Mouse (Mus musculus): Measurements from ENCODE around the gene Calml3. TPM values are rescaled to one million over a fixed set of nuclear protein-coding genes. Genes with fewer than 3 reads are reported as not detected.

Calml3 gene
- polyA plus RNA-seq, 1 experiment from 2014 or later: not detected

- no peak overlapping the region for H3K9ac ChIP-seq (replicated peaks)
- no peak overlapping the region for H3K27ac ChIP-seq (replicated peaks)
- no peaks in the 10 kb centered on the region for H3K27me3 ChIP-seq
- H3K4me2 ChIP-seq (replicated peaks): no peak overlapping the region
- 79% methylated on average over 8 of the region's 8 CpGs for WGBS
- H3K9me3 ChIP-seq: no peaks in the 10 kb centered on the region
- no peak overlapping the region for H3K4me3 ChIP-seq
- no peak for ATAC-seq (ENCODE audit: low FRiP score, low read depth)
- H3K4me1 ChIP-seq: no peaks in the 10 kb centered on the region
- no peaks in the 10 kb centered on the region for H3K36me3 ChIP-seq
Measured at GRCm38 (mm10) chr13:3779575-3780226, 24.4 kb downstream of the Calml3 start.

GRCm38 (mm10) chr13:3778591-3779364 lies 25.3 kb downstream of the Calml3 start:
- Histone ChIP-seq H3K9me3 (no peaks in the 10 kb centered on the region), H3K27me3 (no peaks in the 10 kb centered on the region), H3K4me3 (no peak overlapping the region), H3K9ac (replicated peaks) (no peak overlapping the region), H3K36me3 (no peaks in the 10 kb centered on the region), H3K27ac (replicated peaks) (no peak overlapping the region), H3K4me2 (replicated peaks) (no peak overlapping the region), H3K4me1 (no peaks in the 10 kb centered on the region)
- ATAC-seq (ENCODE audit: low FRiP score, low read depth): no peak
- WGBS: 79% methylated on average over 4 of the region's 4 CpGs

- H3K9me3 ChIP-seq: no peaks in the 10 kb centered on the region
- no peak overlapping the region for H3K4me2 ChIP-seq (replicated peaks)
- 88% methylated on average over 5 of the region's 5 CpGs for WGBS
- H3K27me3 ChIP-seq: no peaks in the 10 kb centered on the region
- no peak overlapping the region for H3K9ac ChIP-seq (replicated peaks)
- H3K36me3 ChIP-seq: no peaks in the 10 kb centered on the region
- no peaks in the 10 kb centered on the region for H3K4me1 ChIP-seq
- H3K4me3 ChIP-seq: no peak overlapping the region
- no peak overlapping the region for H3K27ac ChIP-seq (replicated peaks)
- no peak for ATAC-seq (ENCODE audit: low FRiP score, low read depth)
Measured at GRCm38 (mm10) chr13:3777216-3777912, 26.8 kb downstream of the Calml3 start.

GRCm38 (mm10) chr13:3776446-3776845 lies 27.7 kb downstream of the Calml3 start:
- H3K27me3 ChIP-seq: no peaks in the 10 kb centered on the region
- ATAC-seq (ENCODE audit: low FRiP score, low read depth): no peak

GRCm38 (mm10) chr13:3774991-3775390 lies 29.1 kb downstream of the Calml3 start:
- no peak overlapping the region for H3K4me3 ChIP-seq
- no peaks in the 10 kb centered on the region for H3K27me3 ChIP-seq
- no peaks in the 10 kb centered on the region for H3K4me1 ChIP-seq
- no peak overlapping the region for H3K27ac ChIP-seq (replicated peaks)
- H3K36me3 ChIP-seq: no peaks in the 10 kb centered on the region
- H3K9me3 ChIP-seq: no peaks in the 10 kb centered on the region
- WGBS: 87% methylated on average over 4 of the region's 4 CpGs
- no peak for ATAC-seq (ENCODE audit: low FRiP score, low read depth)
- no peak overlapping the region for H3K9ac ChIP-seq (replicated peaks)
- no peak overlapping the region for H3K4me2 ChIP-seq (replicated peaks)

More at GRCm38 (mm10) chr13:3776446-3776845, 27.7 kb downstream of the Calml3 start:
- H3K4me2 ChIP-seq (replicated peaks): no peak overlapping the region
- H3K9me3 ChIP-seq: no peaks in the 10 kb centered on the region
- WGBS: 90% methylated on average over 4 of the region's 4 CpGs
- H3K9ac ChIP-seq (replicated peaks): no peak overlapping the region
- H3K36me3 ChIP-seq: no peaks in the 10 kb centered on the region
- H3K4me1 ChIP-seq: no peaks in the 10 kb centered on the region
- no peak overlapping the region for H3K27ac ChIP-seq (replicated peaks)
- no peak overlapping the region for H3K4me3 ChIP-seq

GRCm38 (mm10) chr13:3774280-3774679 lies 29.8 kb downstream of the Calml3 start:
- H3K9me3 ChIP-seq: no peaks in the 10 kb centered on the region
- no peak overlapping the region for H3K27ac ChIP-seq (replicated peaks)
- no peak overlapping the region for H3K4me3 ChIP-seq
- no peaks in the 10 kb centered on the region for H3K36me3 ChIP-seq
- whole genome bisulfite sequencing: 84% methylated on average over 3 of the region's 3 CpGs
- H3K4me1 ChIP-seq: no peaks in the 10 kb centered on the region
- H3K27me3 ChIP-seq: no peaks in the 10 kb centered on the region
- no peak overlapping the region for H3K9ac ChIP-seq (replicated peaks)
- H3K4me2 ChIP-seq (replicated peaks): no peak overlapping the region
- ATAC-seq (ENCODE audit: low FRiP score, low read depth): no peak

- H3K9ac ChIP-seq (replicated peaks): no peak overlapping the region
- no peak overlapping the region for H3K4me3 ChIP-seq
- 99% methylated on average over 2 of the region's 2 CpGs for WGBS
- no peak overlapping the region for H3K27ac ChIP-seq (replicated peaks)
- no peaks in the 10 kb centered on the region for H3K36me3 ChIP-seq
- no peaks in the 10 kb centered on the region for H3K4me1 ChIP-seq
- no peaks in the 10 kb centered on the region for H3K9me3 ChIP-seq
- no peak for ATAC-seq (ENCODE audit: low FRiP score, low read depth)
- H3K4me2 ChIP-seq (replicated peaks): no peak overlapping the region
- H3K27me3 ChIP-seq: no peaks in the 10 kb centered on the region
Measured at GRCm38 (mm10) chr13:3773149-3773688, 30.9 kb downstream of the Calml3 start.

GRCm38 (mm10) chr13:3771221-3771620 lies 32.9 kb downstream of the Calml3 start:
- no peak for ATAC-seq (ENCODE audit: low FRiP score, low read depth)
- no peak overlapping the region for H3K4me3 ChIP-seq
- no peak overlapping the region for H3K27ac ChIP-seq (replicated peaks)
- no peaks in the 10 kb centered on the region for H3K27me3 ChIP-seq
- 95% methylated on average over 5 of the region's 5 CpGs for WGBS
- H3K9me3 ChIP-seq: no peaks in the 10 kb centered on the region
- no peaks in the 10 kb centered on the region for H3K36me3 ChIP-seq
- H3K9ac ChIP-seq (replicated peaks): no peak overlapping the region
- no peak overlapping the region for H3K4me2 ChIP-seq (replicated peaks)
- no peaks in the 10 kb centered on the region for H3K4me1 ChIP-seq

- Histone ChIP-seq H3K27ac (replicated peaks) (no peak overlapping the region), H3K27me3 (no peaks in the 10 kb centered on the region), H3K36me3 (no peaks in the 10 kb centered on the region), H3K4me3 (no peak overlapping the region), H3K4me2 (replicated peaks) (no peak overlapping the region), H3K9me3 (no peaks in the 10 kb centered on the region), H3K4me1 (no peaks in the 10 kb centered on the region), H3K9ac (replicated peaks) (no peak overlapping the region)
- ATAC-seq (ENCODE audit: low FRiP score, low read depth): no peak
- 86% methylated on average over 11 of the region's 11 CpGs for WGBS
Measured at GRCm38 (mm10) chr13:3770170-3771024, 33.7 kb downstream of the Calml3 start.

GRCm38 (mm10) chr13:3769531-3769930 lies 34.6 kb downstream of the Calml3 start:
- no peak for ATAC-seq (ENCODE audit: low FRiP score, low read depth)

GRCm38 (mm10) chr13:3768621-3769020 lies 35.5 kb downstream of the Calml3 start:
- Histone ChIP-seq H3K9me3 (no peaks in the 10 kb centered on the region), H3K4me2 (replicated peaks) (no peak overlapping the region), H3K36me3 (no peaks in the 10 kb centered on the region), H3K9ac (replicated peaks) (no peak overlapping the region), H3K27ac (replicated peaks) (no peak overlapping the region), H3K27me3 (no peaks in the 10 kb centered on the region), H3K4me1 (no peaks in the 10 kb centered on the region), H3K4me3 (no peak overlapping the region)
- 81% methylated on average over 3 of the region's 3 CpGs for WGBS
- ATAC-seq (ENCODE audit: low FRiP score, low read depth): no peak

More at GRCm38 (mm10) chr13:3769531-3769930, 34.6 kb downstream of the Calml3 start:
- H3K27me3 ChIP-seq: no peaks in the 10 kb centered on the region
- H3K4me2 ChIP-seq (replicated peaks): no peak overlapping the region
- no peaks in the 10 kb centered on the region for H3K36me3 ChIP-seq
- H3K9me3 ChIP-seq: no peaks in the 10 kb centered on the region
- no peak overlapping the region for H3K9ac ChIP-seq (replicated peaks)
- 84% methylated on average over 3 of the region's 3 CpGs for WGBS
- no peak overlapping the region for H3K27ac ChIP-seq (replicated peaks)
- no peaks in the 10 kb centered on the region for H3K4me1 ChIP-seq
- no peak overlapping the region for H3K4me3 ChIP-seq
